Mouse (Mus musculus) bone marrow, adult 2 months (tissue): ENCODE data around the gene Rnf220.

Experiments used
- CTCF ChIP-seq: fragments of 200-500 bp; IDR thresholded peaks from 2 replicates; pipeline ENCODE4 v1.5.1; 2011; ENCODE audit warnings: low read length, control low read depth; ENCODE audit not compliant: control insufficient read depth, insufficient read depth
- POLR2A ChIP-seq: fragments of 200-500 bp; IDR thresholded peaks from 2 replicates; pipeline ENCODE4 v1.6.1; 2011; ENCODE audit warnings: low read depth, mild to moderate bottlenecking, control low read depth, low read length, borderline replicate concordance; ENCODE audit not compliant: control insufficient read depth

- no peak for TF ChIP-seq CTCF
- no peak for TF ChIP-seq POLR2A
These were observed 205.2 kb downstream of the Rnf220 start for GRCm38 (mm10) chr4:117291696-117292095.
